Mouse (Mus musculus) forebrain, postnatal 0 days (tissue): ENCODE results near the gene Grip1. TPM values are rescaled to one million over a fixed set of nuclear protein-coding genes. Genes with fewer than 3 reads are reported as not detected.

Source experiments
- ATAC-seq: fragments of 200-750 bp; cut with Nextera tagmentation; 2 replicates; pipeline ENCODE4 v1.8.0; 2017; ENCODE audit warnings: mild to moderate bottlenecking, moderate library complexity
- DNase-seq: peaks from one replicate; pipeline ENCODE4 v3.0.0-alpha.2; 2015
- H3K27ac ChIP-seq: fragments of 300-500 bp; sonication (generic); 2 replicates; pipeline ENCODE4 v1.5.1; 2014; ENCODE audit warnings: low read depth, mild to moderate bottlenecking, antibody characterized with exemption, low read length, moderate library complexity, mixed read lengths
- H3K27me3 ChIP-seq: fragments of 300-500 bp; sonication (generic); 2 replicates; pipeline ENCODE4 v1.6.1; 2014; ENCODE audit warnings: mild to moderate bottlenecking, low read length, mixed read lengths; ENCODE audit not compliant: insufficient read depth
- H3K36me3 ChIP-seq: fragments of 300-500 bp; sonication (generic); 2 replicates; pipeline ENCODE4 v1.6.1; 2014; ENCODE audit warnings: mild to moderate bottlenecking, moderate library complexity; ENCODE audit not compliant: insufficient read depth
- H3K4me1 ChIP-seq: fragments of 300-500 bp; sonication (generic); 2 replicates; pipeline ENCODE4 v1.6.1; 2014; ENCODE audit warnings: antibody characterized with exemption; ENCODE audit not compliant: insufficient read depth
- H3K4me2 ChIP-seq: fragments of 300-500 bp; sonication (generic); 2 replicates; pipeline ENCODE4 v1.6.1; 2014; ENCODE audit warnings: low read depth, mild to moderate bottlenecking, moderate library complexity
- H3K4me3 ChIP-seq: fragments of 300-500 bp; sonication (generic); 2 replicates; pipeline ENCODE4 v1.5.1; 2014; ENCODE audit warnings: low read depth, low read length, mixed read lengths
- H3K9ac ChIP-seq: fragments of 300-500 bp; sonication (generic); 2 replicates; pipeline ENCODE4 v1.6.1; 2014; ENCODE audit warnings: mild to moderate bottlenecking
- H3K9me3 ChIP-seq: fragments of 300-500 bp; sonication (generic); 2 replicates; pipeline ENCODE4 v1.6.1; 2016; ENCODE audit warnings: low read length
- CTCF ChIP-seq: sonication (generic); IDR thresholded peaks from 2 replicates; pipeline ENCODE4 v1.5.1; 2016; ENCODE audit warnings: antibody characterized with exemption, control low read depth, low read depth
- WGBS: fragments of 180-500 bp; shearing (Covaris S2); extraction: QIAGEN DNeasy Blood & Tissue Kit; methylation state at CpG from one replicate; pipeline ENCODE4 v1.1.7; 2014; 5-methylcytosine and 5-hydroxymethylcytosine counted together
- polyA plus RNA-seq: library from polyadenylated mRNA; unstranded; fragments of >200 nt; fragmentation: Nextera tagmentation; extraction: Ambion mirVana; gene quantifications from 2 replicates; pipeline ENCODE4 v1.2.1, GENCODE M21; 2015
- total RNA-seq: library from RNA; depleted of rRNA; stranded (reverse); fragments of >200 nt; gene quantifications from 2 replicates; pipeline ENCODE4 v1.2.3, GENCODE M21; 2014

The Grip1 gene
- total and polyA plus RNA-seq, 2 experiments from 2014 or later, result 14.8 to 34.5 TPM

GRCm38 (mm10) chr10:119927963-119928362 is 474.3 kb downstream of the Grip1 start:
- ATAC-seq (no peak), DNase-seq (no peak)
- no peak for TF ChIP-seq CTCF
- Histone ChIP-seq H3K9me3 (no peaks in the 10 kb centered on the region), H3K27me3 (no peaks in the 10 kb centered on the region), H3K27ac (no peak overlapping the region), H3K36me3 (no peaks in the 10 kb centered on the region; the same call in 1 of the 2 replicates), H3K4me3 (no peak overlapping the region), H3K9ac (no peak overlapping the region), H3K4me1 (peaks cover 7% of the 10 kb centered on the region; the same call in 1 of the 2 replicates), H3K4me2 (no peak overlapping the region)
- WGBS, result 93% methylated on average over 5 of the region's 5 CpGs

- 93% methylated on average over 2 of the region's 2 CpGs for WGBS
- no peak overlapping the region for H3K9ac ChIP-seq
- TF ChIP-seq CTCF, result no peak
Observed at GRCm38 (mm10) chr10:119928921-119929320, 475.3 kb downstream of the Grip1 start.

GRCm38 (mm10) chr10:119932794-119933193 is 479.2 kb downstream of the Grip1 start:
- Histone ChIP-seq H3K9me3 (no peaks in the 10 kb centered on the region), H3K4me2 (no peak overlapping the region), H3K4me3 (no peak overlapping the region), H3K36me3 (no peaks in the 10 kb centered on the region; the same call in 1 of the 2 replicates), H3K27ac (no peak overlapping the region), H3K9ac (no peak overlapping the region), H3K27me3 (no peaks in the 10 kb centered on the region), H3K4me1 (no peaks in the 10 kb centered on the region)
- ATAC-seq (no peak), DNase-seq (no peak)
- peak; percentile 27; the same call in 1 of the 2 replicates for TF ChIP-seq CTCF
- 73% methylated on average over 4 of the region's 4 CpGs for WGBS

More at GRCm38 (mm10) chr10:119928921-119929320, 475.3 kb downstream of the Grip1 start:
- DNase-seq (no peak), ATAC-seq (no peak)
- no peak overlapping the region for H3K27ac ChIP-seq
- no peaks in the 10 kb centered on the region for H3K27me3 ChIP-seq
- H3K9me3 ChIP-seq, result no peaks in the 10 kb centered on the region
- peaks cover 7% of the 10 kb centered on the region; the same call in 1 of the 2 replicates for H3K4me1 ChIP-seq
- no peak overlapping the region for H3K4me2 ChIP-seq
- H3K36me3 ChIP-seq, result no peaks in the 10 kb centered on the region; the same call in 1 of the 2 replicates
- H3K4me3 ChIP-seq, result no peak overlapping the region

GRCm38 (mm10) chr10:119933362-119933761 is 479.7 kb downstream of the Grip1 start:
- Histone ChIP-seq H3K9ac (no peak overlapping the region), H3K27me3 (no peaks in the 10 kb centered on the region), H3K36me3 (no peaks in the 10 kb centered on the region; the same call in 1 of the 2 replicates), H3K4me1 (no peaks in the 10 kb centered on the region), H3K9me3 (no peaks in the 10 kb centered on the region), H3K4me2 (no peak overlapping the region), H3K4me3 (no peak overlapping the region), H3K27ac (no peak overlapping the region)
- WGBS, result 94% methylated on average over 5 of the region's 5 CpGs
- DNase-seq (no peak), ATAC-seq (no peak)
- TF ChIP-seq CTCF, result no peak

- Histone ChIP-seq H3K4me2 (no peak overlapping the region), H3K9me3 (no peaks in the 10 kb centered on the region), H3K9ac (no peak overlapping the region), H3K4me3 (no peak overlapping the region), H3K27ac (no peak overlapping the region), H3K27me3 (no peaks in the 10 kb centered on the region), H3K4me1 (no peaks in the 10 kb centered on the region), H3K36me3 (no peaks in the 10 kb centered on the region; the same call in 1 of the 2 replicates)
- no peak for DNase-seq
- no peak for TF ChIP-seq CTCF
- ATAC-seq, result no peak
- 78% methylated on average over 6 of the region's 6 CpGs for WGBS
Observed at GRCm38 (mm10) chr10:119935231-119935630, 481.6 kb downstream of the Grip1 start.

GRCm38 (mm10) chr10:119937481-119937880 is 483.9 kb downstream of the Grip1 start:
- H3K4me3 ChIP-seq, result no peak overlapping the region
- ATAC-seq, result peak; percentile 34; the same call in 1 of the 2 replicates
- no peak overlapping the region for H3K4me2 ChIP-seq
- no peaks in the 10 kb centered on the region for H3K27me3 ChIP-seq
- H3K9me3 ChIP-seq, result no peaks in the 10 kb centered on the region
- no peaks in the 10 kb centered on the region for H3K36me3 ChIP-seq
- DNase-seq, result peak; percentile 65
- 46% methylated on average over 16 of the region's 16 CpGs for WGBS
- H3K4me1 ChIP-seq, result no peaks in the 10 kb centered on the region
- no peak overlapping the region for H3K27ac ChIP-seq
- no peak for TF ChIP-seq CTCF
- no peak overlapping the region for H3K9ac ChIP-seq

GRCm38 (mm10) chr10:119943906-119944305 is 490.3 kb downstream of the Grip1 start:
- H3K27me3 ChIP-seq, result no peaks in the 10 kb centered on the region
- DNase-seq, result no peak
- TF ChIP-seq CTCF, result no peak
- H3K4me3 ChIP-seq, result no peak overlapping the region
- no peaks in the 10 kb centered on the region for H3K9me3 ChIP-seq
- no peak overlapping the region for H3K27ac ChIP-seq
- no peak overlapping the region for H3K4me2 ChIP-seq
- ATAC-seq, result no peak
- 0 out of 2 replicates have a peak, but pooled peaks cover 7% of the 10 kb centered on the region for H3K36me3 ChIP-seq
- 86% methylated on average over 8 of the region's 8 CpGs for WGBS
- no peaks in the 10 kb centered on the region for H3K4me1 ChIP-seq
- no peak overlapping the region for H3K9ac ChIP-seq
